Mouse (Mus musculus) small intestine, adult 2 months (tissue): ENCODE results near the gene Cnn1. TPM values are rescaled to one million over a fixed set of nuclear protein-coding genes. Genes with fewer than 3 reads are reported as not detected.

Experiments used
- H3K27ac ChIP-seq: fragments of 200-500 bp; 2 replicates; pipeline ENCODE4 v1.5.1; 2012; ENCODE audit warnings: low read depth, low read length, control low read depth, inconsistent platforms; ENCODE audit not compliant: insufficient read depth
- H3K27me3 ChIP-seq: fragments of 200-500 bp; 2 replicates; pipeline ENCODE4 v1.6.1; 2012; ENCODE audit warnings: mild to moderate bottlenecking, moderate library complexity, low read length, inconsistent platforms; ENCODE audit not compliant: control insufficient read depth, insufficient read depth
- H3K36me3 ChIP-seq: fragments of 200-500 bp; 2 replicates; pipeline ENCODE4 v1.6.1; 2012; ENCODE audit warnings: mild to moderate bottlenecking, low read length, control low read depth, inconsistent platforms; ENCODE audit not compliant: control insufficient read depth, insufficient read depth
- H3K4me1 ChIP-seq: fragments of 200-500 bp; 2 replicates; pipeline ENCODE4 v1.6.1; 2012; ENCODE audit warnings: low read length, inconsistent platforms, mixed read lengths; ENCODE audit not compliant: control insufficient read depth, insufficient read depth, insufficient read length
- H3K4me3 ChIP-seq: fragments of 200-500 bp; 2 replicates; pipeline ENCODE4 v1.5.1; 2012; ENCODE audit warnings: low read depth, mild to moderate bottlenecking, control low read depth, inconsistent platforms, low read length, moderate library complexity
- CTCF ChIP-seq: fragments of 200-500 bp; IDR thresholded peaks from 2 replicates; pipeline ENCODE4 v1.5.1; 2012; ENCODE audit warnings: low read depth, mild to moderate bottlenecking, control low read depth, inconsistent platforms, low read length, moderate library complexity, mixed read lengths; ENCODE audit not compliant: insufficient replicate concordance, insufficient read length; ENCODE audit errors: extremely low read depth
- POLR2A ChIP-seq: fragments of 200-500 bp; IDR thresholded peaks from 2 replicates; pipeline ENCODE4 v1.6.1; 2012; ENCODE audit warnings: low read depth, mild to moderate bottlenecking, control low read depth, inconsistent platforms, low read length, moderate library complexity
- WGBS: fragments of 180-500 bp; shearing (Covaris S2); methylation state at CpG from one replicate; pipeline ENCODE4 v1.1.7; 2018; 5-methylcytosine and 5-hydroxymethylcytosine counted together
- polyA plus RNA-seq: library from polyadenylated mRNA; depleted of rRNA; stranded (reverse); fragments of >200 nt; gene quantifications from 2 replicates; pipeline ENCODE4 v1.2.3, GENCODE M21; 2012; rRNA removed

Cnn1 gene
- polyA plus RNA-seq: 166 and 227 TPM in 2 replicates

DNA sequence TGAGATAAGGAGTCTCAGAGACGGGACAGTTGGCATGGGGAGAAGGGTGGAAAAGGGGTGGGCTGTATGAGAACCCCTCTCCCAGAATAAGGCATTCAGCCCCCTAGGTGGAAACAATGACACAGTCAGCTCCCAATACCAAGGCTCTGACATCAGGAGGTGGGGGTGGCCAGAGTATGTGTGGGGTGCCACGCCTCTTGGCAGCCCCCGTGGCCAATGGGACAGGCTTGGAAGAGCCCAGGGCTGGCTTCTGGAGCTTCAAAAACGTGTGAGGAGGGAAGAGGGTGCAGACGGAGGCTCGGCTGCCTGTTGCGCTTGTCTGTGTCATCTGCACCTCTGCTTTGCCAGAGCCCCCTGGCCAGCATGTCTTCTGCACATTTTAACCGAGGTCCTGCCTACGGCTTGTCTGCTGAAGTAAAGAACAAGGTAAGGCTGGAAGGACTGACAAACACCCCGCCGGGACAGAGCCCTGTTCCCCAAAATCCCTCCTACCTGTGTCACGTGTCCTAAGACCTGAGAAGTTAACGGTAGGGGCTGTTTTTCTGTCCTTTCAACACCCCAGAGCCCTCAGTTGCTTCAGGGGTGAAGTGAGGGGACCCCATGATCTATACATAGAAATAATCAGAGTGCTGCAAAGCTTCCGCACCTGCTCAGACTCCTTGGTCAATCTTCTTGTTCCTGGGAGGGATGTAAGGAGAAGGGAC, at the start of gene Cnn1:
Gene Cnn1, plus strand, starts transcription at position 224 of the 704 bp plus-strand sequence.
- TF ChIP-seq CTCF (no peak), POLR2A (peak; percentile 53; the same call in 1 of the 2 replicates)
- Histone ChIP-seq H3K36me3 (no peaks in the 10 kb centered on the region), H3K27me3 (peaks cover 24% of the 10 kb centered on the region), H3K4me3 (peak within 1 kb of the TSS; percentile 46), H3K4me1 (peaks cover 6% of the 10 kb centered on the region), H3K27ac (peak within 1 kb of the TSS; percentile 60)
- WGBS: 6% methylated on average over 14 of the region's 14 CpGs

GRCm38 (mm10) chr9:22049315-22049714, 49.7 kb upstream of the Cnn1 start:
- no peak for TF ChIP-seq CTCF
- TF ChIP-seq POLR2A: no peak
- 31% methylated on average over 11 of the region's 11 CpGs for WGBS
- Histone ChIP-seq H3K27me3 (peaks cover 32% of the 10 kb centered on the region), H3K4me1 (peaks cover 24% of the 10 kb centered on the region), H3K27ac (no peak overlapping the region), H3K36me3 (no peaks in the 10 kb centered on the region), H3K4me3 (no peak overlapping the region)

DNA sequence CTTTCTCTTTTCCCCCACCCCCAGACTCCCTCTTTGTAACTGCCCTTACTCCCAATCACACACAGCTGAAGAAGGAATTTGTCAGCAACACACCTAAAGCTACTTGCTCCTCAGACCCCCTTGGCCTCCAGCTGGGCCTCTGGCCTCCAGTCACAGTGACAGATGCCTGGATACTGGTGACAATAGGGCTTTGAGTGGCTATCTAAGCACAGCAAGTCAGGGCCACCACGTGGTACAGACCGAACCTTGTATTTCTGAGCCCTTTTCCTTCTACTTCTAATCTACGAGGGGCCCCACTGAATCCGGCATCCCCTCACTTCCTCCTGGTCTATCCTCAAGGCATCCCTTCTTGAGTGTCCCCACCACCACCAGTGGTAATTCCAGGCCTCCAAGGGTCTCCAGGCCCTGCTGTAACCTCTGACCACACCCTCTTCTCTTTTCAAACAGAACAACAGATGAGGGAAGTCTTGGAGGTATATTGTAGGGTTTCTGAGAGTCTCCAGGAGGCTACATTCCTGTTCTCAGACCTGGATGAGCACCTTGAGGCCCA, 49.2 kb upstream of the Cnn1 start:
- TF ChIP-seq POLR2A: no peak
- TF ChIP-seq CTCF: no peak
- Histone ChIP-seq H3K27me3 (peaks cover 36% of the 10 kb centered on the region), H3K27ac (no peak overlapping the region), H3K4me1 (peaks cover 29% of the 10 kb centered on the region), H3K4me3 (no peak overlapping the region), H3K36me3 (no peaks in the 10 kb centered on the region)
- 24% methylated on average over 4 of the region's 4 CpGs for WGBS

DNA sequence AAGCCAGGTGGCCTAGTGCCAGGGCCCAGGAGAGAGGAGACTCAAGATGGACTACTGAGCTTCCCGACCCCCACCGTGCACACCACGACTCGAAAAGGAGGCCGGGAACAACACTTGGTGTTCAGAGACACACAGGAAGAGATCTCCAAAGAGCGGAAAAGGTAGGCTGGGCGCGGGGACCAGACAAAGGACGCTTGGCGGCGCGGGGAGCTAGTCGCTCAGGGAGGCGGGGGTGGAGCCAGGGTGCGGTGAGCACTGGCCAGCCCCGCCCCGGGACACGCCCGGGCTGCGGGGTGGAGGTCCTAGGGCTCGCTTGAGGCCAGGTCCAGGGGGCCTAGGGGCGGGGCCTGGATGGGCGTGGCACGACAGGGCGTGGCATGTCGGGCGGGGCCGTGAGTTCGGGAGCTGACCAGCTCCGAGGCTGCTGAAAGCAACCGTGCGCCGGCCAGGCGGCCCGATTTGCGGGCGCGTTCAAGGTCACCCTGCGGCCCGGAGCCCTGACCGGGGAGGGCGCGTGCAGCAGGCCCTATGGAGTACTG, 48.6 kb upstream of the Cnn1 start:
- H3K27me3 ChIP-seq: peaks cover 36% of the 10 kb centered on the region
- TF ChIP-seq CTCF (no peak), POLR2A (no peak)
- no peak overlapping the region for H3K27ac ChIP-seq
- H3K36me3 ChIP-seq: no peaks in the 10 kb centered on the region
- WGBS: 2% methylated on average over 43 of the region's 43 CpGs
- peaks cover 31% of the 10 kb centered on the region for H3K4me1 ChIP-seq
- H3K4me3 ChIP-seq: peak overlapping the region; percentile 22

GRCm38 (mm10) chr9:22051161-22051957, 47.7 kb upstream of the Cnn1 start:
- WGBS: 4% methylated on average over 67 of the region's 67 CpGs
- peak overlapping the region; percentile 33 for H3K4me3 ChIP-seq
- TF ChIP-seq CTCF (no peak), POLR2A (no peak)
- H3K27ac ChIP-seq: no peak overlapping the region
- peaks cover 38% of the 10 kb centered on the region for H3K4me1 ChIP-seq
- H3K27me3 ChIP-seq: peaks cover 36% of the 10 kb centered on the region
- no peaks in the 10 kb centered on the region for H3K36me3 ChIP-seq

GRCm38 (mm10) chr9:22051958-22052254, 47.1 kb upstream of the Cnn1 start, which contains the start of gene Elavl3:
Gene Elavl3, minus strand, starts transcription at chr9:22052023.
- 2% methylated on average over 27 of the region's 28 CpGs for WGBS
- Histone ChIP-seq H3K36me3 (no peaks in the 10 kb centered on the region), H3K4me1 (peaks cover 38% of the 10 kb centered on the region), H3K4me3 (peak within 1 kb of the TSS; percentile 33), H3K27ac (no peak within 1 kb of the TSS), H3K27me3 (peaks cover 36% of the 10 kb centered on the region)
- TF ChIP-seq POLR2A (no peak), CTCF (no peak)

GRCm38 (mm10) chr9:22053657-22054056, 45.4 kb upstream of the Cnn1 start:
- peaks cover 6% of the 10 kb centered on the region; the same call in 1 of the 2 replicates for H3K36me3 ChIP-seq
- H3K27me3 ChIP-seq: peaks cover 36% of the 10 kb centered on the region
- TF ChIP-seq POLR2A (no peak), CTCF (no peak)
- H3K4me1 ChIP-seq: peaks cover 35% of the 10 kb centered on the region
- no peak overlapping the region for H3K27ac ChIP-seq
- WGBS: 29% methylated on average over 7 of the region's 7 CpGs
- H3K4me3 ChIP-seq: no peak overlapping the region
